Mouse (Mus musculus) small intestine, adult 2 months (tissue): ENCODE results near the gene Cops7a. TPM values are rescaled to one million over a fixed set of nuclear protein-coding genes. Genes with fewer than 3 reads are reported as not detected.

Experiments
- H3K27ac ChIP-seq: fragments of 200-500 bp; 2 replicates; pipeline ENCODE4 v1.5.1; 2012; ENCODE audit warnings: low read depth, low read length, control low read depth, inconsistent platforms; ENCODE audit not compliant: insufficient read depth
- H3K27me3 ChIP-seq: fragments of 200-500 bp; 2 replicates; pipeline ENCODE4 v1.6.1; 2012; ENCODE audit warnings: mild to moderate bottlenecking, moderate library complexity, low read length, inconsistent platforms; ENCODE audit not compliant: control insufficient read depth, insufficient read depth
- H3K36me3 ChIP-seq: fragments of 200-500 bp; 2 replicates; pipeline ENCODE4 v1.6.1; 2012; ENCODE audit warnings: mild to moderate bottlenecking, low read length, control low read depth, inconsistent platforms; ENCODE audit not compliant: control insufficient read depth, insufficient read depth
- H3K4me1 ChIP-seq: fragments of 200-500 bp; 2 replicates; pipeline ENCODE4 v1.6.1; 2012; ENCODE audit warnings: low read length, inconsistent platforms, mixed read lengths; ENCODE audit not compliant: control insufficient read depth, insufficient read depth, insufficient read length
- H3K4me3 ChIP-seq: fragments of 200-500 bp; 2 replicates; pipeline ENCODE4 v1.5.1; 2012; ENCODE audit warnings: low read depth, mild to moderate bottlenecking, control low read depth, inconsistent platforms, low read length, moderate library complexity
- CTCF ChIP-seq: fragments of 200-500 bp; IDR thresholded peaks from 2 replicates; pipeline ENCODE4 v1.5.1; 2012; ENCODE audit warnings: low read depth, mild to moderate bottlenecking, control low read depth, inconsistent platforms, low read length, moderate library complexity, mixed read lengths; ENCODE audit not compliant: insufficient replicate concordance, insufficient read length; ENCODE audit errors: extremely low read depth
- POLR2A ChIP-seq: fragments of 200-500 bp; IDR thresholded peaks from 2 replicates; pipeline ENCODE4 v1.6.1; 2012; ENCODE audit warnings: low read depth, mild to moderate bottlenecking, control low read depth, inconsistent platforms, low read length, moderate library complexity
- WGBS: fragments of 180-500 bp; shearing (Covaris S2); methylation state at CpG from one replicate; pipeline ENCODE4 v1.1.7; 2018; 5-methylcytosine and 5-hydroxymethylcytosine counted together
- polyA plus RNA-seq: library from polyadenylated mRNA; depleted of rRNA; stranded (reverse); fragments of >200 nt; gene quantifications from 2 replicates; pipeline ENCODE4 v1.2.3, GENCODE M21; 2012; rRNA removed

Gene Cops7a
- polyA plus RNA-seq = 82.6 and 131 TPM in 2 replicates

DNA sequence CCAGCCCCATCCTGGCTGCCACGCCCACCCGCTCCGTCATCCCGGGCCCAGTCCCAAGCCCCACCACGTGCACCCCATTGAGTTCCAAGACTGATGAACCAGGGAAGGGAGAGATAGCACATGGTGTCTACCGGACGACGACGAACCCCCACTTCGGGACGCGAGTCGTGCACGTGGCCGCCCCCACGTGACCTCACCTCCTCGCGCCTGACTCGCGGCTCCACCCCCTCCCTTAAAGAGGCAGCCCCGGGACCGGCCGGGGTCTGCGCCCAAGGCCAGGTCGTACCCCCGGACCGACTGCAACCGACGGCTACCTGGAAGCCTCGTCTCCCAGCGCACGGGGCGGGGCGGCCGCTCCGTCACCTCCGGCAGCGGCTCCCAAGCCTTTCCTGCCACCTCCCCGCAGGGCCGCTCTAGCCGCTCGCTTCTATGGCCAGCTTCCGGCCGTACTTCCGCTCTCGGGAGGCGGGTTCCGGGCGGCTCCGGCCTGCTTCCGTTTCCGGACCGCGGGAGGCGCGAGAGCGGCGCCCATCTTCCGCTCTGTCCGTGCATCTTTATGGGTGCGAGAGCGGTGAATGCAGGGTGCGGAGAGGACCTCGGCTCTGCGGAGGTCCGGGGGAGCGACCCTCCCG is at the start of gene Cops7a:
Gene Cops7a (minus strand): TSS at position 451 of the 632 bp plus-strand sequence.
- TF ChIP-seq POLR2A (peak; percentile 88), CTCF (no peak)
- Histone ChIP-seq H3K27ac (peak within 1 kb of the TSS; percentile 83), H3K4me1 (peaks cover 10% of the 10 kb centered on the region), H3K27me3 (no peaks in the 10 kb centered on the region), H3K4me3 (peak within 1 kb of the TSS; percentile 88), H3K36me3 (peaks cover 9% of the 10 kb centered on the region)
- WGBS = under 1% methylated on average over 67 of the region's 68 CpGs

DNA sequence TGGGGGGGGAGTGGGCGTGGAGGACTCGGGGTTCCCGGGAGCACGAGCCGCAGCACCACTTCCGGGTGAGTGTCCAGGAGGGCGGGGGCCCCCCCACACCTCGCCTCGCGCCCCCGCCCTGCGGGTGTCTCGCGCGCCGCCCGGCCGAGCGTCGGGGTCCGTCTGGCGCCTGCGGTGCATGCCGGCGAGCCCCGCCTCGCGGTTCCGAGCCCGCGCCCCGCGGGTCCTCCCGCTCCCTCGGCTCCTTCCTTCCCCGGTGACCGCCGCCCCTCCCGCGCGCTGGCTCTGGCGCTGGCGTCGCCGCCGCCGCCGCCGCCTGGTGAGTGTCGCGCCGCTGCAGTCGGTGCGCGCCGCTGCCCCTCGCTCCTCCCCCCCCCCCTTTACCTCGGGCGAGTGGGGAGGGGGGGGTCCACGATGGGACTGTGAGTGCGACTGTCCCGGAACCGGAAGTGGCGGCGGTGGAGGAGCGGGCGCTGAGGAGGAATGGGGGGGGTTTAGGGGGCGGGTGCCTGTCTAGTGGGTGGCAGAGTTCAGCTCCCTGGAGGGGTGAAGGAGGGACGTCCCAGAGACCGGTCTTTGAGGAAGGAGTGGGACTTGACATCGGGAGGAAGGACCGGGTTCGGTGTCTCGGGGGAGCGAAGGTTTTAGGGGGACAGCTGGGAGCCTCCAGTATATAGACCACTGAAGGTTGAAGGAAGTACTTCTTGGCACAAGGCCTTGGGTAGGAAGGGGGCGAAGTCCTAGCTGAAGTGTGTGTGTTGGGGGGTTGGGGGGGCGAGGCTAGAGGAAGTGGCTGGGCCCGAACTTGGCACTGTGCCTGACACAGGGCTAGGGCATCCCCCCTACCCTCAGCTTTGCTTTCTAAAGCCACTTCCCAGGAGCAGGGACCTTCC is 44.1 kb upstream of the Cops7a start:
- under 1% methylated on average over 76 of the region's 78 CpGs for WGBS
- peak overlapping the region; percentile 94 for H3K4me3 ChIP-seq
- H3K27ac ChIP-seq = peak overlapping the region; percentile 94
- no peaks in the 10 kb centered on the region for H3K27me3 ChIP-seq
- TF ChIP-seq POLR2A = peak; percentile 62; the same call in 1 of the 2 replicates
- no peak for TF ChIP-seq CTCF
- peaks cover 2% of the 10 kb centered on the region; the same call in 1 of the 2 replicates for H3K4me1 ChIP-seq
- H3K36me3 ChIP-seq = peaks cover 20% of the 10 kb centered on the region

DNA sequence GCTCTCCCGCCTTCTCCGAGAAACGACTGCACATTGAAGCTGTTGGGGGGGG is 43.6 kb upstream of the Cops7a start, which contains the start of gene Zfp384:
Gene Zfp384 (plus strand): TSS at position 17 of the 52 bp plus-strand sequence.
- Histone ChIP-seq H3K4me3 (peak within 1 kb of the TSS; percentile 94), H3K27me3 (no peaks in the 10 kb centered on the region), H3K4me1 (peaks cover 2% of the 10 kb centered on the region; the same call in 1 of the 2 replicates), H3K36me3 (peaks cover 20% of the 10 kb centered on the region), H3K27ac (peak within 1 kb of the TSS; percentile 94)
- TF ChIP-seq POLR2A (no peak), CTCF (no peak)
- WGBS = 0% methylated on average over 3 of the region's 3 CpGs

DNA sequence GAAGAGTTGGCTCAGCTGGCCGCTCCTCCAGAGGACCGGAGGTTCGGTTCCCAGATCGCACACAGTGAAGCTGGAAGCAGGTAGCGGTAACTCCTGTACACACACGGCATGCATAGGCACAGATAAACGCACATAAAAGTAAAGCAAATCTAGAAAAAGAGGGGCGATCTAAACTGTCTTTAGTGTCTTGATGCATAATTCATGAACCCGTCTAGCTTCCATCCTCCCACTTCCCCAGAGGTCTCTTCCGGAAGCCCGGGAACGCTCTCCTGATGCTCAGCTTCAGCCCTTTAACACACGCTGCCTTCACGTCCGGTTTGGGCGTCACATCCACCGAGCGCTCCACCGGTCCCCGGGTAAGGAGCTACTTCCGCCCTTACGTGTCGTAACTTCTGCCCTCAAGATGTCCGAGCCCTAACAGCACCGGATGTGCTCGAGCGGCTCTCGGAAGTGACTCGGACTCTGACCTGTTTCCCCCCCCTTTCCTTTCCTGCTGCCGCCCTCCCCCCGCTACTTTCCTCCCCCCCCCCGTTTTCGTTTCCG is 43.3 kb upstream of the Cops7a start:
- Histone ChIP-seq H3K4me1 (peaks cover 2% of the 10 kb centered on the region; the same call in 1 of the 2 replicates), H3K27ac (peak overlapping the region; percentile 67), H3K27me3 (no peaks in the 10 kb centered on the region), H3K36me3 (peaks cover 17% of the 10 kb centered on the region), H3K4me3 (peak overlapping the region; percentile 94)
- no peak for TF ChIP-seq POLR2A
- TF ChIP-seq CTCF = no peak
- under 1% methylated on average over 34 of the region's 34 CpGs for WGBS

DNA sequence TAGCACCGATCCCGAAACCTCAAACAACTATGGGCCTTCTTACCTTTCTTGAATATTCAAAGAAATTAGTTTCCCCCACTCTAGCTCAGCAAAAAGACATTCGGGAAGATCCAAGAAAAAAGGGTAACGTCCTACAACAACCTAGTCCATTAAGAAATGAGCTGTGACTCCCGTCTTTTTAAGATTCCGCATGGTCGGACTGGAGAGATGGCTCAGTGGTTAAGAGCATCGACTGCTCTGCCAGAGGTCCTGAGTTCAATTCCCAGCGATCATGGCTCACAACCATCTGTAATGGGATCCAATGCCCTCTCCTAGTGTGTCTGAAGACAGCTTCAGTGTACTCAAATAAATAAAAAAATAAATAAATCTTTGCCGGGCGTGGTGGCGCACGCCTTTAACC is 42.7 kb upstream of the Cops7a start:
- WGBS = 36% methylated on average over 13 of the region's 13 CpGs
- TF ChIP-seq CTCF (no peak), POLR2A (no peak)
- H3K27me3 ChIP-seq = no peaks in the 10 kb centered on the region

DNA sequence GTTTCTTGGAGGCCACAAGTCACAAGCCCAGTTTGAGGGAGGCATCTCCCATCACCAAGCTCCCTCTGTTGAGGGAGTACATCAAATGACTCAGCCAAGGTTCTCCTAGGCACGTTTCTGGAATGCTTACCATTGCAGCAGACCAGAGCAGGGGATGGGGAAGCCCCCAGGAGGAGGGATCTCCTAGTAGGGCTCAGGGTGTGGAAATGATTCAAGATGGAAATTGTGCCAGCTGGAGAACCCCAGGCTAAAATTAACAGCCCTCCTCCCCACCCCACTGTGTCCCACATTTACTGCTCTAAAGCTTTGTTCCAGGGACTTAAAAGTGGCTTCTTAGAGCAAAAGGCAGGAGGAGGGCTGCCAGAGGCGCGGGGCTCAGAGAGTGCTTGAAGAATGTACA is 39.7 kb upstream of the Cops7a start:
- no peaks in the 10 kb centered on the region for H3K36me3 ChIP-seq
- H3K4me1 ChIP-seq = peaks cover 2% of the 10 kb centered on the region; the same call in 1 of the 2 replicates
- H3K27ac ChIP-seq = no peak overlapping the region
- peaks cover 6% of the 10 kb centered on the region; the same call in 1 of the 2 replicates for H3K27me3 ChIP-seq
- 62% methylated on average over 3 of the region's 3 CpGs for WGBS
- H3K4me3 ChIP-seq = no peak overlapping the region
- TF ChIP-seq CTCF = no peak
- TF ChIP-seq POLR2A = no peak

More for the DNA sequence above, 42.7 kb upstream of the Cops7a start:
- peaks cover 15% of the 10 kb centered on the region for H3K36me3 ChIP-seq
- H3K4me1 ChIP-seq = peaks cover 2% of the 10 kb centered on the region; the same call in 1 of the 2 replicates
- peak overlapping the region; percentile 67; the same call in 1 of the 2 replicates for H3K27ac ChIP-seq
- H3K4me3 ChIP-seq = peak overlapping the region; percentile 64

DNA sequence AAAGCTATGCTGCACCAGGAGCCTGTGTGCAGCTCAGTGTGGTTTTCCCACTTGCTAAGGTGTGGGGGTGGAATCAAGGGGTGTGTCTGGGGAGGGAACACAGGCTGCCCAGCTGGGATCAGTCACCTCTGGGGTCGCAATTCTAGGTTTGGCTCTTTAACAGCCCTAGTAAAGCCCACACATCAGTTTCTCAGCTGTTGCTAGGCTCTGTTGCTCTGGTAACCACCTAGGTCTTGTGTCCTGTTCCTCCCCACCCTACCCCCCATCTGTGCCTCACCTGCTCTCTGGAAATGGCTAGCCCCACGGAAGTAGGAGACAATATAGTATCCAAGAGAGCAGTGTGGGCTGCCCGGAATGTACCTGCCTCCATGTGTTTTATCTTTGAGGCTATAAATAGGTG is 38.4 kb upstream of the Cops7a start:
- 10% methylated on average over 3 of the region's 3 CpGs for WGBS
- H3K36me3 ChIP-seq = no peaks in the 10 kb centered on the region
- H3K4me3 ChIP-seq = no peak overlapping the region
- peaks cover 15% of the 10 kb centered on the region for H3K27me3 ChIP-seq
- TF ChIP-seq POLR2A = no peak
- no peak for TF ChIP-seq CTCF
- H3K4me1 ChIP-seq = peaks cover 2% of the 10 kb centered on the region; the same call in 1 of the 2 replicates
- H3K27ac ChIP-seq = no peak overlapping the region
